Mouse (Mus musculus) megakaryocyte, embryonic 14.5 days (primary cell): ENCODE data around the gene Cand2. TPM values are rescaled to one million over a fixed set of nuclear protein-coding genes. Genes with fewer than 3 reads are reported as not detected.
A peak's percentile ranks its signal among the peaks of the same experiment; 100 is the strongest.
"Not testable (repeated sequence)": the region's sequence is repeated elsewhere in the genome, so short reads cannot be mapped to it uniquely, and the experiment has no call there.

Source experiments
- H3K27me3 ChIP-seq: replicated peaks from 2 replicates; pipeline ENCODE3; 2012; ENCODE audit warnings: inconsistent platforms
- H3K36me3 ChIP-seq: replicated peaks from 2 replicates; pipeline ENCODE3; 2012; ENCODE audit warnings: low read length, inconsistent platforms, mixed read lengths
- H3K4me1 ChIP-seq: 2 replicates; pipeline ENCODE4 v1.6.1; 2012; ENCODE audit warnings: inconsistent platforms
- H3K4me3 ChIP-seq: replicated peaks from 2 replicates; pipeline ENCODE3; 2012; ENCODE audit warnings: moderate library complexity, mild to moderate bottlenecking, inconsistent platforms
- H3K9me3 ChIP-seq: 2 replicates; pipeline ENCODE4 v1.6.1; 2012; ENCODE audit warnings: inconsistent platforms
- FLI1 ChIP-seq: IDR thresholded peaks from 2 replicates; pipeline ENCODE4 v1.6.1; 2012; ENCODE audit warnings: low read length, inconsistent platforms, mixed read lengths
- GATA1 ChIP-seq: IDR thresholded peaks from 3 replicates; pipeline ENCODE4 v1.6.1; 2012; ENCODE audit warnings: mixed read lengths, low read length, inconsistent platforms, borderline replicate concordance
- polyA plus RNA-seq: library from polyadenylated mRNA; stranded (reverse); fragments of >175 nt; gene quantifications from 2 replicates; pipeline ENCODE4 v1.2.3, GENCODE M21; 2012; ENCODE audit warnings: low replicate concordance; ENCODE audit not compliant: insufficient read depth

The Cand2 gene
- polyA plus RNA-seq, 1 experiment = 7.0 TPM

DNA sequence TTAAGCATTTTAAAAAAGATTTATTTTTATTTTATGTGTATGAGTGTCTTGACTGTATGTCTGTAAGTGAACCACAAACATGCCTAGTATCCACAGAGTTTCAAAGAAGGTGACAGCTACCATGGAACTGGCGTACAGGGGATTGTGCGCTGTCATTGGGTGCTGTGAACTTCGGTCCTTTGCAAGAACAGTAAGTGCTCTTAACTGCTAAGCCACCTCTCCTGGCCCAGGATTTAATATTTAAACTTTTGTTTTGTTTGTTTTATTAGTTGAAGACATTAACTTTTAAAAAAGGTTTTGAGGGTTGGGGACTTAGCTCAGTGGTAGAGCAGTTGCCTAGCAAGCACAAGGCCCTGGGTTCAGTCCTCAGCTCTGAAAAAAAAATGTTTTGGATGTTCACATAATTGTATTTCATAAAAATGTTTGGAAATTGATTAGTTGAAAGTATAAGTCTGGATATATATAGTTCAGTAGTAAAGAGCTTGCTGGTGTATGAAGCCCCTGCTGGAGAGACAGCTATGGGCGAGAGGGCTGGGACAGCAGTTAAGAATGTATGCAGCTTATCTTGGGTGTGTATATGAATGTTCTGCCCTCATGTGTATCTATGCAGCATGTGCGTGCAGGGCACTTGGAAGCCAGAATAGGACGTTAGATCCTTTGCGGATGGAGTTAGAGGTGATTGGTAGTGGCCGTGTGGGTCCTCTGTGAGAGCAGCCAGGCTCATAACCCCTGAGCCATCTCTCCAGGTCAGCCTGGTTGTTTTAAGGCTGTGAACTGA, 47.1 kb downstream of the Cand2 start:
- Histone ChIP-seq H3K27me3 (no peaks in the 10 kb centered on the region), H3K9me3 (no peaks in the 10 kb centered on the region), H3K4me1 (peaks cover 54% of the 10 kb centered on the region), H3K36me3 (no peaks in the 10 kb centered on the region), H3K4me3 (no peak overlapping the region)
- TF ChIP-seq GATA1 (no peak), FLI1 (no peak)

DNA sequence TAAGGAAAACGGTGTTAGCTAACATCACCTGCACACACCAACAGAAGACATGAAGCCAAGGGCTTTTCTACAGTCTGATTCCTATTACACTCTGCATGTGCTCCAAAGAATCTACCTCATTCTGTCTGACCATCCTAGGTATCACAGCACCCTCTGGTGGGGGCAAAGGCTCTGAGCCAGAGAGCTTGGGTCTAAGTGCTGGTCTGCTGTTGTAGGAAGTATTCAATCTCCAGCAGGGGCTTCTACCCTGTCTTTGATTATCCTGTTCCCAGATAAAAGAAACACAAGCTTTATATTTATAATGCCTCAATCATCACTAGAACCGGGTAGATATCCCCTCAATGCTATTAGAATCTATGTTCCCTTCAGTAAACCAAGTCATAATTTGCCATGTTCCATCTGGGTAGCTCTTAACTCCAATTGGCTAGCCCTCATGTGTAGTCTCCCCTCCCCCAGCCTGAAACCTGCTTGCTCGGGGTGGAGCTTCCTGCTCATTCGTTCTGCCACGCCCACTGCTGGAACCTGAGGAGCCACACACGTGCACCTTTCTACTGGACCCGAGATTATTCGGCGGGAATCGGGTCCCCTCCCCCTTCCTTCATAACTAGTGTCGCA, 49.6 kb downstream of the Cand2 start:
- H3K36me3 ChIP-seq, H3K27me3 ChIP-seq, H3K9me3 ChIP-seq: not testable (repeated sequence)
- Histone ChIP-seq H3K4me1 (peaks cover 34% of the 10 kb centered on the region), H3K4me3 (peak overlapping the region; percentile 83)

DNA sequence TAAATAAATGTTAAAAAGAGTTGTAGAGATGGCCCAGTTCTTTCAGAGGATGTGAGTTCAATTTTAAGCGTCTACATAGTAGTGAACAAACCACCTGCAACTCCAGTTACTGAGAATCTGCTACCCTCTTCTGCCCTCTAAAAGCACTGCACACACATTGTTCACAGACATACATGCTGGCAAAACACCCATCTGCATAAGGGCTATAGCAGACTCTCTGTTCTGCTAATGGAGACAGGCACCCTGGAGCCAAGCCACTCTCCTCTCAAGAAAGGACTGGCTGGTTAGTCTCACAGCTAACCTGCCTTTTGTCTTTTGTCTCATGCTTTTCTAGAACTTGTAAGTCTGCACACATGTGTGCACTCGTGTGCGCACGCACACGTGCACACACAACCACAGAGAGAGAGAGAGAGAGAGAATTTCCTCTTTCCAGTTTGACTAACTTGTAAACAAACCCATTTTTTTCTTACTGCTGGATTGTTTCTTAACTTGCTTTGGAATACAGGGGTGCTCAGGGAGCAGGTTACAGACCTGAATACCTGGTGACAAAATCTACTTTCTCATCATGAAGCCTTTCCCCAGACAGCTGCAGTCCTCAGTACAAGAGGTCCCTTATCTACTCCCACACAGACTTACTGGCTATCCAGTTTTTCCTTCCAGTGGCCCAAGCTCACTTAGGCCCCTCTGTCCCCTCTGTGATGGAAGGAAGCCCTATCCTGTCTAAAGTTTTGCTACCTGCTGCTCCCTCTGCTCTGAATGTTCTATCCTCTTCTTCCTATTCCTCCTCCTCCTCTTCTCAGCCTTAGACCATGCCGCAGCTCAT, 56.7 kb downstream of the Cand2 start:
- Histone ChIP-seq H3K4me1 (peaks cover 37% of the 10 kb centered on the region), H3K27me3 (no peaks in the 10 kb centered on the region)

DNA sequence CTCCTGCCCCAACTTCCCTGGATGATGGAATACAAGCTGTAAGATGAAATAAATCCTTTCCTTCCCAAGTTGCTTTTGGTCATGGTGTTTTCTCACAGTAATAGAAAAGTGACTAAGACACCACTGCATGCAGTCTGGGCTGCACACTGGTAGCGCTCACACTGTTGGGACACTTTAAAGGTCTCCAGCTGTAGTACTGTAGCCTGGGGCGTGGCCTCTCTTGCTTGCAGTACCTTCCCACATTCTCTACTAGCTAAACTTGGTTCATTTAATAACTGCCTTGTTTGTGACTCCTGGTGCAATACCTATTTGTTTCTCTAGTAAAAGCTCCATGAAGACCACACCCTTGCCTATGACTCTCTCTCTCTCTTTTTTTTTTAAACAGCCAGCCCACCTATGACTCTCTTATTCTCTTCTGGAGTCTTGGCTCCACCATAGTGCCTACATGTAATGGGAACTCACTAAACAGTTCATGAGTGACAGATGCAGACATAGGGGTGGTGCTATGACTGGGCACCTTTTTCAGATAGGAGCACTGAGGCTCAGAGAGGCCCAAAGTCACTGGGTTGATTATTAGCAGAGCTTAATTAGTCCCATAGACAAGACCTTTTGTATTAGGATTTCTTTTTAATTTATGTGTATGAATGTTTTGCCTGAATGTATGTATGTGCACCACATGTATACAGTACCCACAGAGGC, 58.0 kb downstream of the Cand2 start:
- no peaks in the 10 kb centered on the region for H3K9me3 ChIP-seq
- H3K4me3 ChIP-seq = no peak overlapping the region
- H3K4me1 ChIP-seq = peaks cover 50% of the 10 kb centered on the region
- no peak for TF ChIP-seq GATA1
- TF ChIP-seq FLI1 = no peak
- no peaks in the 10 kb centered on the region for H3K36me3 ChIP-seq
- H3K27me3 ChIP-seq = no peaks in the 10 kb centered on the region

More for the DNA sequence above, 56.7 kb downstream of the Cand2 start:
- no peaks in the 10 kb centered on the region for H3K9me3 ChIP-seq
- no peaks in the 10 kb centered on the region for H3K36me3 ChIP-seq
- TF ChIP-seq GATA1 (no peak), FLI1 (no peak)
- no peak overlapping the region for H3K4me3 ChIP-seq

DNA sequence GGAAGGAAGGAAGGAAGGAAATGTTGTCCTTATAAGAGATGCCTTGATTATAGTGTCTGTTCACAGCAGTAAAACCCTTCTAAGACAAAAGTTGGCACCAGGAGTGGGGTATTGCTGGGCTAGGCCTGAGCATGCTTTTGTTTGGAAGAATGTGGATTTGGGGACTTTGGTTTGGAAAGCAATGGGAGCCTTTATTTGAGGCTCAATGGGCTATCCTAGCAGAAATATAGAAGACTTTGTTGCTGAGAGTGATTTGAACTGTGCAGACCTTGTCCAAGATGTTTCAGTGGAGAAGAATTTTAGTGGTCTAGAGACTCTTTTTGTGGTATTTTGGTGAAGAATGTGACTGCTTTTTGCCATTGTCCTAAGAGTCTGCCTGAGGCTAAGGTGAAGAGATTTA, 59.5 kb downstream of the Cand2 start:
- Histone ChIP-seq H3K9me3 (no peaks in the 10 kb centered on the region), H3K36me3 (no peaks in the 10 kb centered on the region), H3K4me3 (no peak overlapping the region), H3K27me3 (no peaks in the 10 kb centered on the region), H3K4me1 (peaks cover 54% of the 10 kb centered on the region)
- no peak for TF ChIP-seq GATA1

DNA sequence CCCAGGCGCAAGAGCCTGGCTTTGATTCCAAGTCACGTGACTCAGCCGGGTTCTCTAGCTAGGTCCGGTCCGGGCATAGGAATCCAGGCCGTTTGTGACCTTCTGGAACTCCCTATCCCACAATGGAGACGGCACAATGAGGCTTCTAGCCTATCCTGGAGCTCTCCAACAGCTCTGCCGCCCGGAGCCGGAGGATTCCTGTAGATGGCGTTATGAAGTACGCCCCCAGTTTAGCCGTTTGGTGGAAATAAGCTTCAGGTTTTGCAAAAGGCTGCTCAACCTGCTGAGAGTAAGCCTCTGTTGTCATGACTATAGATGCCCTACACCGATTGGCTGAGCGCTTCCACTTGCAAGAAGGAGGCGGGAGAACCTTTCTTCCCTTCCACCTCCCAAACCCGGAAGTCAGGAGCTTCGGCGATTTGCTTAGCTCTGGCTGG, 63.8 kb downstream of the Cand2 start, which contains the start of gene Efcab12:
Efcab12 (minus strand) TSS at position 252 of the 437 bp plus-strand sequence.
- no peaks in the 10 kb centered on the region for H3K9me3 ChIP-seq
- no peaks in the 10 kb centered on the region for H3K27me3 ChIP-seq
- peaks cover 37% of the 10 kb centered on the region for H3K4me1 ChIP-seq
- H3K36me3 ChIP-seq = peaks cover 31% of the 10 kb centered on the region
- TF ChIP-seq FLI1 (no peak), GATA1 (no peak)
- peak within 1 kb of the TSS; percentile 18 for H3K4me3 ChIP-seq

DNA sequence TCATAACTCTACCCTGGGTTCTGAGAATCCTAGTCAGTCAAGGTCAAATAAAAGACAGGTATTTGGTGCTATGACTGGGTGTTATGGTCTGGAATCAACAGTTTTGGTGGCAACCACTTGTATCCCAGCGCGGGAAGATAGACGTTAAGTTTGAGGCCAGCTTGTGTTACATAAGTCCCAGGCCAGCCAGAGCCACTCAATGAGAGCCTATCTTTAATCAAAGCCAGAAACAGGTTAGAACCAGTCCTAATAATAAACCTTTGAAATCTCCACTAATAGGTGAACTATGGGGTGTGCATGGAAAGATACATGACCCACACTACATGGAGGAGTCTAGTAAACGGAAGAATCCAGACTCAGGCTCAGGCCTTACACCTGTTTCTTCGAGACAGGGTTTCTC, 64.4 kb downstream of the Cand2 start:
- peaks cover 33% of the 10 kb centered on the region for H3K4me1 ChIP-seq
- no peaks in the 10 kb centered on the region for H3K27me3 ChIP-seq
- peaks cover 37% of the 10 kb centered on the region for H3K36me3 ChIP-seq
- no peaks in the 10 kb centered on the region for H3K9me3 ChIP-seq
- no peak for TF ChIP-seq FLI1
- TF ChIP-seq GATA1 = no peak
- no peak overlapping the region for H3K4me3 ChIP-seq

DNA sequence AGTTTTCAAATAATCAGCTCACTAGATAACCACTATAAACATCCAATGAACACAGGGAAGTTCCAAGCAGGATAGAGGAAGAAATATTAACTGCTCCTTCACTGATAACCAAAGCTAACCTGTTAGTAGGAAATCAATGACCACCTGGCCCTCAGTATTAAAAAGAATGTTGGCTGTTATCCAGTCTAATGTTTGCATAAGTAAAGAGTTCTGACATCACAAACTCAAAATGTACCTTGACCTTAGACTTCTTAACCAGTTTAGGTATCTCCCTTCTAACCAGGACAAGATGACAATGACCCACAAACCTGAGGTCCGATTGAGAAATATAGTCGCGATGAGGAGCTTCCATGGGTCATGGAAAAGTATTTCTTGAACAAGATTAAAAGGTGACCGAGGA, 70.7 kb downstream of the Cand2 start:
- Histone ChIP-seq H3K27me3 (no peaks in the 10 kb centered on the region), H3K4me3 (no peak overlapping the region), H3K9me3 (no peaks in the 10 kb centered on the region), H3K4me1 (peaks cover 31% of the 10 kb centered on the region), H3K36me3 (peaks cover 74% of the 10 kb centered on the region)
- TF ChIP-seq FLI1 (no peak), GATA1 (no peak)

DNA sequence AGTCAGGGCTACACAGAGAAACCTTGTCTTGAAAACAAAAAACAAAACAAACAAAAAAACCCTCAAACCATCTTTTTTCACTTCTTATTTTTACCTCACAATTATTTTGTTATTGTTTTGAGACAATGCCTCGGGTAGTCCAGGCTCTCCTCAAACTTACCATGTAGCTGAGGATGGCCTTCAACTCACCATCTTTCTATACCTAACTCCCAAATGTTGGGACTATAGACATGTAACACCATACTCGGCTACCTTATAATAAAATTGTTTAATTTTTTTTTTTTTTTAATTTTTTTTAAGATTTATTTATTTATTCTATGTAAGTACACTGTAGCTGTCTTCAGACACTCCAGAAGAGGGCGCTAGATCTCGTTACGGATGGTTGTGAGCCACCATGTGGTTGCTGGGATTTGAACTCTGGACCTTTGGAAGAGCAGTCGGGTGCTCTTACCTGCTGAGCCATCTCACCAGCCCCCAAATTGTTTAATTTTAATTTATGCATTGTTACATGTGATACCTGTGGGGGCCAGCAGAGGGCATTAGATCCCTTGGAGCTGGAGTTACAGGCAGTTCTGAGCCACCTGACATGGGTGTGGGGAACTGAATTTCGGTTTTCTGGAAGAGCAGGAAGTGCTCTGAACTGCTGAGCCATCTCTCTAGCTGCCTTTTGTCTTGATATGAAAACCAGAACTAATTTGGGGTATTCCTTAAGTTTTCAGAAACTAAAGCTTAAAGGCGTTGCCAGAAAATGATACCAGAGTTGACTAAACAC, 72.5 kb downstream of the Cand2 start:
- Histone ChIP-seq H3K4me3 (peak overlapping the region; percentile 70), H3K9me3 (no peaks in the 10 kb centered on the region), H3K36me3 (peaks cover 74% of the 10 kb centered on the region), H3K4me1 (peaks cover 44% of the 10 kb centered on the region), H3K27me3 (no peaks in the 10 kb centered on the region)
- TF ChIP-seq FLI1 (no peak), GATA1 (no peak)
